Mouse (Mus musculus) E14TG2a.4 (cell line): Measurements from ENCODE around the gene Anapc15.

Experiments
- CTCF ChIP-seq: conservative IDR thresholded peaks from 2 replicates; pipeline ENCODE4 v1.5.1; 2014; ENCODE audit warnings: low read length
- NANOG ChIP-seq: IDR thresholded peaks from 2 replicates; pipeline ENCODE4 v1.6.1; 2014; ENCODE audit warnings: borderline replicate concordance, low read length, mixed read lengths

DNA sequence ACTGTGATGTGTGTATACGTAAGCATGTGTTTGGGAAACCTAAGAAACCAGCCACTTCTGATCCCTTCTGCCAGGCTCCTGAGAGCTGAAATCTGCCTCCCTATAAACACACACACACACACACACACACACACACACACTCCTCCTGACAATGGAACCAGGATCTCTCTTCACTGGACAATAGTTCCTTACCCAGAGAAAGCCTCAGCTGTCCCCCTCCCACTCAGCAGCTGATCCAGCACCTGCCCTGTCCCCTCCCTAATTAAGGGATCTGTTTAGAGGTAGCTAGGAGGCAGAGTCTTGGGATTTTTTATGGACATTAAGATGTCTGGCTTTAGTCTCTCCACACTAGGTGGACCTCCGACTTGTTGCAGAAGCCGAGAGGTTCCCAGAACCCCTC, 28.6 kb upstream of the Anapc15 start:
- TF ChIP-seq NANOG (no peak), CTCF (no peak)
